Mouse (Mus musculus) heart, postnatal 0 days (tissue): ENCODE results near the gene Gm4792. TPM values are rescaled to one million over a fixed set of nuclear protein-coding genes. Genes with fewer than 3 reads are reported as not detected.

ENCODE experiments used
- ATAC-seq: fragments of 200-750 bp; cut with Nextera tagmentation; 2 replicates; pipeline ENCODE4 v1.8.0; 2017; ENCODE audit warnings: low read depth, moderate number of reproducible peaks, moderate library complexity; ENCODE audit not compliant: insufficient read depth
- DNase-seq: peaks from one replicate; pipeline ENCODE4 v3.0.0-alpha.2; 2016; ENCODE audit warnings: low spot score
- H3K27ac ChIP-seq: fragments of 300-500 bp; sonication (generic); 2 replicates; pipeline ENCODE4 v1.5.1; 2014; ENCODE audit warnings: low read depth, mild to moderate bottlenecking
- H3K27me3 ChIP-seq: fragments of 300-500 bp; sonication (generic); 2 replicates; pipeline ENCODE4 v1.6.1; 2014; ENCODE audit warnings: low read length, mixed read lengths; ENCODE audit not compliant: control insufficient read depth, insufficient read depth
- H3K36me3 ChIP-seq: fragments of 300-500 bp; sonication (generic); replicated peaks from 2 replicates; pipeline ENCODE4 v1.6.1; 2014; ENCODE audit warnings: low read length, mixed read lengths; ENCODE audit not compliant: control insufficient read depth, insufficient read depth
- H3K4me1 ChIP-seq: fragments of 300-500 bp; sonication (generic); 2 replicates; pipeline ENCODE4 v1.6.1; 2014; ENCODE audit warnings: antibody characterized with exemption; ENCODE audit not compliant: control insufficient read depth, insufficient read depth
- H3K4me2 ChIP-seq: fragments of 300-500 bp; sonication (generic); 2 replicates; pipeline ENCODE4 v1.6.1; 2014; ENCODE audit warnings: low read depth, mild to moderate bottlenecking, low read length, moderate library complexity
- H3K4me3 ChIP-seq: fragments of 300-500 bp; sonication (generic); 2 replicates; pipeline ENCODE4 v1.5.1; 2014; ENCODE audit warnings: low read depth, low read length
- H3K9ac ChIP-seq: fragments of 300-500 bp; sonication (generic); replicated peaks from 2 replicates; pipeline ENCODE4 v1.6.1; 2014; ENCODE audit warnings: low read depth, low read length, mixed read lengths
- H3K9me3 ChIP-seq: fragments of 300-500 bp; sonication (generic); replicated peaks from 2 replicates; pipeline ENCODE4 v1.6.1; 2016; ENCODE audit warnings: low read length; ENCODE audit not compliant: control insufficient read depth
- CTCF ChIP-seq: IDR thresholded peaks from 2 replicates; pipeline ENCODE4 v1.5.1; 2016; ENCODE audit warnings: antibody characterized with exemption, control low read depth, low read depth
- EP300 ChIP-seq: IDR thresholded peaks from 2 replicates; pipeline ENCODE4 v1.6.1; 2016; ENCODE audit warnings: antibody characterized with exemption, low read depth
- WGBS: fragments of 180-500 bp; shearing (Covaris S2); extraction: QIAGEN DNeasy Blood & Tissue Kit; methylation state at CpG from one replicate; pipeline ENCODE4 v1.1.7; 2014; 5-methylcytosine and 5-hydroxymethylcytosine counted together
- polyA plus RNA-seq: library from polyadenylated mRNA; unstranded; fragments of >200 nt; fragmentation: Nextera tagmentation; extraction: Ambion mirVana; gene quantifications from 2 replicates; pipeline ENCODE4 v1.2.1, GENCODE M21; 2015
- total RNA-seq: library from RNA; depleted of rRNA; stranded (reverse); fragments of >200 nt; gene quantifications from 2 replicates; pipeline ENCODE4 v1.2.3, GENCODE M21; 2014; ENCODE audit warnings: low replicate concordance

Gm4792 gene
- total and polyA plus RNA-seq, 2 experiments from 2014 or later: not detected

- H3K27me3 ChIP-seq: no peaks in the 10 kb centered on the region
- no peaks in the 10 kb centered on the region for H3K36me3 ChIP-seq
- H3K9ac ChIP-seq: no peak overlapping the region
- no peaks in the 10 kb centered on the region for H3K4me1 ChIP-seq
- no peaks in the 10 kb centered on the region for H3K9me3 ChIP-seq
- no peak overlapping the region for H3K4me3 ChIP-seq
- no peak for ATAC-seq
- H3K27ac ChIP-seq: no peak overlapping the region
- TF ChIP-seq EP300: no peak
- TF ChIP-seq CTCF: no peak
- 85% methylated on average over 2 of the region's 2 CpGs for WGBS
- no peak overlapping the region for H3K4me2 ChIP-seq
- no peak for DNase-seq
Observed at GRCm38 (mm10) chr10:94299301-94299700, 798 bp upstream of the Gm4792 start.

- Histone ChIP-seq H3K36me3 (no peaks in the 10 kb centered on the region), H3K4me2 (no peak overlapping the region), H3K4me1 (no peaks in the 10 kb centered on the region), H3K4me3 (no peak overlapping the region), H3K27me3 (no peaks in the 10 kb centered on the region), H3K9me3 (no peaks in the 10 kb centered on the region), H3K27ac (no peak overlapping the region), H3K9ac (no peak overlapping the region)
- no peak for TF ChIP-seq CTCF
- no peak for TF ChIP-seq EP300
- ATAC-seq (no peak), DNase-seq (no peak)
- 86% methylated on average over 5 of the region's 5 CpGs for WGBS
Observed at GRCm38 (mm10) chr10:94295923-94296605, 2.4 kb downstream of the Gm4792 start.

- WGBS: 57% methylated on average over 6 of the region's 6 CpGs
- TF ChIP-seq CTCF (no peak), EP300 (no peak)
- H3K4me3 ChIP-seq: no peak overlapping the region
- H3K36me3 ChIP-seq: no peaks in the 10 kb centered on the region
- no peak for ATAC-seq
- H3K4me2 ChIP-seq: no peak overlapping the region
- no peak overlapping the region for H3K27ac ChIP-seq
- H3K27me3 ChIP-seq: no peaks in the 10 kb centered on the region
- DNase-seq: no peak
- no peaks in the 10 kb centered on the region for H3K4me1 ChIP-seq
- no peaks in the 10 kb centered on the region for H3K9me3 ChIP-seq
- no peak overlapping the region for H3K9ac ChIP-seq
Observed at GRCm38 (mm10) chr10:94294933-94295750, 3.4 kb downstream of the Gm4792 start.

- no peak for DNase-seq
- H3K36me3 ChIP-seq: no peaks in the 10 kb centered on the region
- TF ChIP-seq EP300 (no peak), CTCF (no peak)
- no peak overlapping the region for H3K4me2 ChIP-seq
- no peak overlapping the region for H3K27ac ChIP-seq
- H3K9ac ChIP-seq: no peak overlapping the region
- no peak overlapping the region for H3K4me3 ChIP-seq
- WGBS: 82% methylated on average over 5 of the region's 5 CpGs
- no peaks in the 10 kb centered on the region for H3K9me3 ChIP-seq
- no peaks in the 10 kb centered on the region for H3K27me3 ChIP-seq
- no peak for ATAC-seq
- no peaks in the 10 kb centered on the region for H3K4me1 ChIP-seq
Observed at GRCm38 (mm10) chr10:94294437-94294836, 4.1 kb downstream of the Gm4792 start.

- 74% methylated on average over 7 of the region's 7 CpGs for WGBS
- no peaks in the 10 kb centered on the region for H3K9me3 ChIP-seq
- no peak for TF ChIP-seq CTCF
- no peak for TF ChIP-seq EP300
- no peaks in the 10 kb centered on the region for H3K27me3 ChIP-seq
- no peak for ATAC-seq
- H3K4me2 ChIP-seq: no peak overlapping the region
- DNase-seq: no peak
- no peak overlapping the region for H3K27ac ChIP-seq
- H3K4me3 ChIP-seq: no peak overlapping the region
- H3K36me3 ChIP-seq: no peaks in the 10 kb centered on the region
- no peak overlapping the region for H3K9ac ChIP-seq
- H3K4me1 ChIP-seq: no peaks in the 10 kb centered on the region
Observed at GRCm38 (mm10) chr10:94282797-94283196, 15.7 kb downstream of the Gm4792 start.
